Mouse (Mus musculus) MEL (cell line): Measurements from ENCODE around the gene Acp4. TPM values are rescaled to one million over a fixed set of nuclear protein-coding genes. Genes with fewer than 3 reads are reported as not detected.

ENCODE experiments used
- DNase-seq: peaks from one replicate; pipeline ENCODE4 v3.0.0; 2011; ENCODE audit warnings: low read depth, low spot score
- H3K27ac ChIP-seq: 2 replicates; pipeline ENCODE4 v1.5.1; 2012; ENCODE audit warnings: low read depth, mild to moderate bottlenecking, control low read depth, low read length, moderate library complexity; ENCODE audit not compliant: control insufficient read depth
- H3K27me3 ChIP-seq, 2 experiments: fragments of 150-350 bp in 1 of 2; sonication (generic) in 1 of 2; 2 replicates each; pipeline ENCODE4 v1.6.1; 2012; ENCODE audit warnings: low read length in 2 of 2, mild to moderate bottlenecking in 2 of 2, improper control_type of control experiment in 1 of 2, moderate library complexity in 1 of 2; ENCODE audit not compliant: insufficient read depth in 2 of 2, control insufficient read depth in 1 of 2
- H3K36me3 ChIP-seq, 2 experiments: 2 replicates each; pipeline ENCODE4 v1.6.1; 2012 to 2014; ENCODE audit warnings: low read length in 2 of 2, improper control_type of control experiment in 1 of 2, inconsistent platforms in 1 of 2, mild to moderate bottlenecking in 1 of 2; ENCODE audit not compliant: insufficient read depth in 2 of 2, control insufficient read depth in 1 of 2
- H3K4me1 ChIP-seq, 2 experiments: fragments of 150-350 bp in 1 of 2; sonication (generic) in 1 of 2; 2 replicates each; pipeline ENCODE4 v1.6.1; 2012; ENCODE audit warnings: low read length in 2 of 2, improper control_type of control experiment in 1 of 2, mild to moderate bottlenecking in 1 of 2; ENCODE audit not compliant: insufficient read depth in 2 of 2, control insufficient read depth in 1 of 2
- H3K4me3 ChIP-seq, 2 experiments: fragments of 150-350 bp in 1 of 2; sonication (generic) in 1 of 2; 2 replicates each; pipeline ENCODE4 v1.5.1; 2012; ENCODE audit warnings: low read depth in 2 of 2, low read length in 2 of 2, mild to moderate bottlenecking in 2 of 2, moderate library complexity in 2 of 2, control low read depth in 1 of 2, improper control_type of control experiment in 1 of 2; ENCODE audit not compliant: control insufficient read depth in 1 of 2, insufficient read depth in 1 of 2
- H3K79me2 ChIP-seq: 2 replicates; pipeline ENCODE4 v1.6.1; 2012; ENCODE audit warnings: mild to moderate bottlenecking, low read length, moderate library complexity; ENCODE audit not compliant: control insufficient read depth, poor library complexity, insufficient read depth
- H3K9ac ChIP-seq: 2 replicates; pipeline ENCODE4 v1.6.1; 2012; ENCODE audit warnings: low read depth, mild to moderate bottlenecking, control low read depth, low read length, moderate library complexity; ENCODE audit not compliant: control insufficient read depth, poor library complexity, severe bottlenecking
- H3K9me3 ChIP-seq: fragments of 150-350 bp; sonication (generic); replicated peaks from 2 replicates; pipeline ENCODE4 v1.6.1; 2012; ENCODE audit warnings: mild to moderate bottlenecking, low read length, improper control_type of control experiment, moderate library complexity; ENCODE audit not compliant: insufficient read depth
- BHLHE40 ChIP-seq: IDR thresholded peaks from 2 replicates; pipeline ENCODE4 v1.6.1; 2012; ENCODE audit warnings: low read depth, mild to moderate bottlenecking, inconsistent platforms, low read length, improper control_type of control experiment, borderline replicate concordance
- CHD2 ChIP-seq: IDR thresholded peaks from 2 replicates; pipeline ENCODE4 v1.6.1; 2011; ENCODE audit warnings: low read length, improper control_type of control experiment
- E2F4 ChIP-seq: IDR thresholded peaks from 2 replicates; pipeline ENCODE4 v1.6.1; 2011; ENCODE audit warnings: low read depth, low read length, improper control_type of control experiment, borderline replicate concordance
- ELF1 ChIP-seq: IDR thresholded peaks from 2 replicates; pipeline ENCODE4 v1.6.1; 2014; ENCODE audit warnings: low read depth, mild to moderate bottlenecking, inconsistent platforms, low read length, improper control_type of control experiment, moderate library complexity
- EP300 ChIP-seq, 2 experiments: IDR thresholded peaks; 2 replicates each; pipeline ENCODE4 v1.6.1; 2011; ENCODE audit warnings: improper control_type of control experiment in 2 of 2, low read length in 2 of 2, low read depth in 1 of 2, mild to moderate bottlenecking in 1 of 2
- ETS1 ChIP-seq: IDR thresholded peaks from 2 replicates; pipeline ENCODE4 v1.6.1; 2012; ENCODE audit warnings: low read depth, mild to moderate bottlenecking, inconsistent platforms, low read length, improper control_type of control experiment, moderate library complexity
- GABPA ChIP-seq: IDR thresholded peaks from 2 replicates; pipeline ENCODE4 v1.6.1; 2012; ENCODE audit warnings: low read depth, mild to moderate bottlenecking, inconsistent platforms, low read length, improper control_type of control experiment, moderate library complexity
- HCFC1 ChIP-seq: IDR thresholded peaks from 2 replicates; pipeline ENCODE4 v1.6.1; 2012; ENCODE audit warnings: low read depth, mild to moderate bottlenecking, inconsistent platforms, low read length, improper control_type of control experiment, moderate library complexity
- JUND ChIP-seq: IDR thresholded peaks from 2 replicates; pipeline ENCODE4 v1.6.1; 2011; ENCODE audit warnings: low read depth, mild to moderate bottlenecking, improper control_type of control experiment, low read length
- MAZ ChIP-seq: IDR thresholded peaks from 2 replicates; pipeline ENCODE4 v1.6.1; 2012; ENCODE audit warnings: low read depth, mild to moderate bottlenecking, inconsistent platforms, low read length, improper control_type of control experiment
- MEF2A ChIP-seq: IDR thresholded peaks from 2 replicates; pipeline ENCODE4 v1.6.1; 2014; ENCODE audit warnings: low read depth, mild to moderate bottlenecking, inconsistent platforms, low read length, improper control_type of control experiment; ENCODE audit not compliant: poor library complexity, insufficient replicate concordance, severe bottlenecking; ENCODE audit errors: extremely low read depth
- MXI1 ChIP-seq: IDR thresholded peaks from 2 replicates; pipeline ENCODE4 v1.6.1; 2011; ENCODE audit warnings: mild to moderate bottlenecking, low read depth, low read length, improper control_type of control experiment
- MYC ChIP-seq: IDR thresholded peaks from 2 replicates; pipeline ENCODE4 v1.6.1; 2011; ENCODE audit warnings: low read depth, mild to moderate bottlenecking, low read length, improper control_type of control experiment, moderate library complexity
- NRF1 ChIP-seq: IDR thresholded peaks from 2 replicates; pipeline ENCODE4 v1.6.1; 2014; ENCODE audit warnings: low read depth, mild to moderate bottlenecking, inconsistent platforms, low read length, improper control_type of control experiment, moderate library complexity; ENCODE audit not compliant: poor library complexity, insufficient read depth, severe bottlenecking
- POLR2AphosphoS2 ChIP-seq: IDR thresholded peaks from 2 replicates; pipeline ENCODE4 v1.6.1; 2011; ENCODE audit warnings: low read length, improper control_type of control experiment
- POLR2AphosphoS5 ChIP-seq: IDR thresholded peaks from 2 replicates; pipeline ENCODE4 v1.6.1; 2012; ENCODE audit warnings: low read depth, borderline replicate concordance, mild to moderate bottlenecking, inconsistent platforms, low read length, moderate library complexity, mixed read lengths
- RCOR1 ChIP-seq: IDR thresholded peaks from 2 replicates; pipeline ENCODE4 v1.6.1; 2012; ENCODE audit warnings: low read depth, mild to moderate bottlenecking, inconsistent platforms, low read length, improper control_type of control experiment
- SIN3A ChIP-seq: IDR thresholded peaks from 2 replicates; pipeline ENCODE4 v1.6.1; 2012; ENCODE audit warnings: low read length, improper control_type of control experiment, inconsistent platforms
- TBP ChIP-seq: IDR thresholded peaks from 2 replicates; pipeline ENCODE4 v1.8.0; 2011; ENCODE audit warnings: low read depth, low read length, improper control_type of control experiment
- UBTF ChIP-seq: IDR thresholded peaks from 2 replicates; pipeline ENCODE4 v1.6.1; 2012; ENCODE audit warnings: low read depth, mild to moderate bottlenecking, inconsistent platforms, low read length, improper control_type of control experiment, moderate library complexity, borderline replicate concordance; ENCODE audit not compliant: insufficient read depth
- USF2 ChIP-seq, 2 experiments: IDR thresholded peaks; 2 replicates each; pipeline ENCODE4 v1.6.1; 2011 to 2012; ENCODE audit warnings: improper control_type of control experiment in 2 of 2, low read length in 2 of 2, borderline replicate concordance in 1 of 2, inconsistent platforms in 1 of 2, low read depth in 1 of 2, mild to moderate bottlenecking in 1 of 2; ENCODE audit not compliant: insufficient read depth in 1 of 2
- ZMIZ1 ChIP-seq: IDR thresholded peaks from 2 replicates; pipeline ENCODE4 v1.6.1; 2012; ENCODE audit warnings: low read depth, mild to moderate bottlenecking, inconsistent platforms, low read length, improper control_type of control experiment, moderate library complexity
- ZNF384 ChIP-seq: IDR thresholded peaks from 2 replicates; pipeline ENCODE4 v1.6.1; 2012; ENCODE audit warnings: low read depth, mild to moderate bottlenecking, inconsistent platforms, low read length, improper control_type of control experiment
- polyA plus RNA-seq, 2 experiments: library from polyadenylated mRNA; stranded (reverse) in 1 of 2; unstranded in 1 of 2; fragments of >175 nt in 1 of 2; fragments of >200 nt in 1 of 2; gene quantifications; 2 replicates each; pipeline versions ENCODE4 v1.2.1 to v1.2.4; 2012; ENCODE audit warnings: low replicate concordance in 2 of 2, low read depth in 1 of 2; ENCODE audit not compliant: insufficient read length in 2 of 2, insufficient read depth in 1 of 2, missing spikeins in 1 of 2
- total RNA-seq: library from RNA; depleted of rRNA; stranded (reverse); fragments of 300-350 nt; gene quantifications from 2 replicates; pipeline ENCODE4 v1.2.3, GENCODE M21; 2012

The Acp4 gene
- total and polyA plus RNA-seq, 3 experiments = 0.12 to 0.14 TPM; not detected in 1

- H3K4me3 ChIP-seq = no peak overlapping the region
- H3K27ac ChIP-seq = no peak overlapping the region
- TF ChIP-seq JUND = no peak
- no peak for TF ChIP-seq SIN3A
- no peak for TF ChIP-seq POLR2AphosphoS2
- no peak for DNase-seq
- no peaks in the 10 kb centered on the region for H3K9me3 ChIP-seq
- no peaks in the 10 kb centered on the region for H3K36me3 ChIP-seq
- no peak overlapping the region for H3K9ac ChIP-seq
- no peaks in the 10 kb centered on the region for H3K27me3 ChIP-seq
- H3K79me2 ChIP-seq = no peaks in the 10 kb centered on the region
- no peaks in the 10 kb centered on the region for H3K4me1 ChIP-seq
Observed at GRCm38 (mm10) chr7:44290986-44291385, 33.8 kb upstream of the Acp4 start.

GRCm38 (mm10) chr7:44287760-44288159 lies 30.6 kb upstream of the Acp4 start:
- H3K79me2 ChIP-seq = no peaks in the 10 kb centered on the region
- no peaks in the 10 kb centered on the region for H3K9me3 ChIP-seq
- no peak overlapping the region for H3K27ac ChIP-seq
- no peak overlapping the region for H3K4me3 ChIP-seq
- H3K27me3 ChIP-seq = no peaks in the 10 kb centered on the region
- no peak overlapping the region for H3K9ac ChIP-seq
- no peaks in the 10 kb centered on the region for H3K4me1 ChIP-seq
- no peak for DNase-seq
- TF ChIP-seq GABPA (no peak), HCFC1 (no peak), POLR2AphosphoS5 (no peak), BHLHE40 (no peak), ZNF384 (no peak), ZMIZ1 (no peak), MYC (no peak), E2F4 (no peak), NRF1 (no peak), EP300 (IDR thresholded peaks at IDR 0.05; ENCODE audit: low read depth in 1 of 2, low read length in 2 of 2) (no peak), MAZ (no peak), UBTF (no peak), JUND (no peak), CHD2 (no peak)
- no peaks in the 10 kb centered on the region for H3K36me3 ChIP-seq

- no peak for DNase-seq
- Histone ChIP-seq H3K27me3 (no peaks in the 10 kb centered on the region), H3K4me3 (no peak overlapping the region), H3K36me3 (no peaks in the 10 kb centered on the region), H3K27ac (no peak overlapping the region), H3K9ac (no peak overlapping the region), H3K4me1 (no peaks in the 10 kb centered on the region), H3K9me3 (no peaks in the 10 kb centered on the region), H3K79me2 (no peaks in the 10 kb centered on the region)
- TF ChIP-seq BHLHE40 (no peak), POLR2AphosphoS2 (no peak), TBP (no peak), ELF1 (no peak), ZMIZ1 (no peak), MEF2A (no peak), ETS1 (no peak), MAZ (no peak), RCOR1 (no peak), MXI1 (no peak), USF2 (IDR thresholded peaks at IDR 0.05; ENCODE audit: borderline replicate concordance in 1 of 2, insufficient read depth in 1 of 2, low read depth in 1 of 2, low read length in 2 of 2) (no peak)
Observed at GRCm38 (mm10) chr7:44281586-44281985, 24.4 kb upstream of the Acp4 start.
